Mouse (Mus musculus) duodenum, adult 2 months (tissue): ENCODE results near the gene Cfap299. TPM values are rescaled to one million over a fixed set of nuclear protein-coding genes. Genes with fewer than 3 reads are reported as not detected.

Source experiments
- polyA plus RNA-seq: library from polyadenylated mRNA; depleted of rRNA; stranded (reverse); fragments of >200 nt; gene quantifications from 2 replicates; pipeline ENCODE4 v1.2.3, GENCODE M21; 2012; ENCODE audit warnings: low replicate concordance; rRNA removed

The Cfap299 gene
- not detected in 2 replicates for polyA plus RNA-seq

GRCm38 (mm10) chr5:98328848-98329624 lies at the start of gene Cfap299:
Cfap299 (plus strand) TSS chr5:98329304.

DNA sequence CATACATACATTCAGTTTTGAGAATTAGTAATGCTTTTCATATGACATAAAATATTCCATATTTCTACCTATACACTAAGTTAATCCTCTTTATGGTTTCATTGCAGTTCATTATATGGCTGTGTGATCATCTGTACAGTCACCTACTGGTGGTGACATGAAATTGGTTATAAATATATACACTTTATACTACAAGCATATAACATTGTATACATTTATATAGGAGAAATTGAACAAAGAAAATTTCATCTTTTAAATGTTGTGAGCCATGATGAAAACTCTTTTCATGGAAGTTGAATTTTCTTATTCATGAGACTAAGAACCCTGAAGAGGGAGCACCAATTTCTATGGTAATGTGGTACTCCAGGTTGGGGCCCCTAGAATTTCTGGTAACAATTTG lies 223.3 kb downstream of the Cfap299 start, which contains the start of gene Gm11111:
Gene Gm11111 (plus strand): TSS at position 301 of the 400 bp plus-strand sequence.

Other genes with a start within 250 kb of the Cfap299 start
- 0.06 and 0.25 TPM in 2 replicates for gene Prdm8, start 162.1 kb upstream of the Cfap299 start, polyA plus RNA-seq
- gene Fgf5, start 75.1 kb upstream of the Cfap299 start, polyA plus RNA-seq, result 0.05 TPM in 1 of 2 replicates, not detected in the other
- not detected in 2 replicates for gene Gm11111, start 223.4 kb downstream of the Cfap299 start, polyA plus RNA-seq